Mouse (Mus musculus) cerebellum, adult 2 months (tissue): ENCODE measurements at regions not wholly inside any gene's neighbourhood (a gene's known extent, or its start where the extent isn't known, plus 50 kb on each side); places are given as distances from the start of the nearest gene placed in this dataset.

Source experiments
- CTCF ChIP-seq: fragments of 200-500 bp; IDR thresholded peaks from 2 replicates; pipeline ENCODE4 v1.5.1; 2011; ENCODE audit warnings: low read depth, mild to moderate bottlenecking, control low read depth, low read length, moderate library complexity, borderline replicate concordance; ENCODE audit not compliant: insufficient read depth
- POLR2A ChIP-seq: fragments of 200-500 bp; IDR thresholded peaks from 2 replicates; pipeline ENCODE4 v1.6.1; 2011; ENCODE audit warnings: low read length, control low read depth, borderline replicate concordance; ENCODE audit not compliant: insufficient read depth

GRCm38 (mm10) chr11:39653595-39653994 is 1041.4 kb downstream of the Mat2b start:
- no peak for TF ChIP-seq CTCF
- no peak for TF ChIP-seq POLR2A
